Comparison of ENCODE assay signal across 8 mouse cellular contexts in genomic region chr5:67096378-67096771, GRCm38 (mm10). TPM values are rescaled to one million over a fixed set of nuclear protein-coding genes. Genes with fewer than 3 reads are reported as not detected.
DNase-seq lines count a peak whose midpoint lies in the region; ATAC-seq and TF ChIP-seq lines count a peak whose summit lies in the region.

No protein-coding gene starts in this region.

- 2% methylated on average over 28 of the region's 28 CpGs for WGBS in lung, adult 2 months
- under 1% methylated on average over 28 of the region's 28 CpGs for WGBS in embryonic facial prominence, embryonic 15.5 days
- WGBS in intestine, embryonic 16.5 days = under 1% methylated on average over 27 of the region's 28 CpGs
- 2% methylated on average over 27 of the region's 28 CpGs for WGBS in midbrain, embryonic 11.5 days

- H3K4me1 ChIP-seq in lung, adult 2 months (ENCODE audit: control insufficient read depth, insufficient read depth, low read length) = no peaks in the 10 kb centered on the region
- H3K4me1 ChIP-seq in embryonic facial prominence, embryonic 15.5 days = peaks cover 9% of the 10 kb centered on the region
- H3K4me1 ChIP-seq in intestine, embryonic 16.5 days (ENCODE audit: control insufficient read depth, insufficient read depth, low read length) = peaks cover 6% of the 10 kb centered on the region; the same call in 1 of the 2 replicates
- H3K4me1 ChIP-seq in midbrain, embryonic 11.5 days (ENCODE audit: control insufficient read depth, insufficient read depth, low read length) = peaks cover 4% of the 10 kb centered on the region

- H3K4me2 ChIP-seq in embryonic facial prominence, embryonic 15.5 days (replicated peaks) = peak overlapping the region; percentile 50
- peak overlapping the region; percentile 48 for H3K4me2 ChIP-seq in intestine, embryonic 16.5 days (ENCODE audit: low read depth, low read length)
- peak overlapping the region; percentile 49 for H3K4me2 ChIP-seq in midbrain, embryonic 11.5 days

- no peak overlapping the region for H3K27ac ChIP-seq in embryonic facial prominence, embryonic 15.5 days (replicated peaks)
- H3K27ac ChIP-seq in intestine, embryonic 16.5 days (ENCODE audit: low read length) = peak overlapping the region; percentile 13
- H3K27ac ChIP-seq in midbrain, embryonic 11.5 days (ENCODE audit: low read depth, low read length) = no peak overlapping the region

- peaks cover 92% of the 10 kb centered on the region for H3K27me3 ChIP-seq in embryonic facial prominence, embryonic 15.5 days
- H3K27me3 ChIP-seq in intestine, embryonic 16.5 days (replicated peaks; ENCODE audit: control insufficient read depth, insufficient read depth, low read length) = peaks cover 73% of the 10 kb centered on the region
- H3K27me3 ChIP-seq in midbrain, embryonic 11.5 days (ENCODE audit: control insufficient read depth, insufficient read depth, low read length) = peaks cover 95% of the 10 kb centered on the region

- TF ChIP-seq POLR2A in lung, adult 2 months (IDR thresholded peaks at IDR 0.05; ENCODE audit: borderline replicate concordance, extremely low read depth, low read depth, low read length) = no peak

- no peak for TF ChIP-seq CTCF in lung, adult 2 months (IDR thresholded peaks at IDR 0.05; ENCODE audit: insufficient read depth, low read length)

- ATAC-seq in embryonic facial prominence, embryonic 15.5 days (ENCODE audit: insufficient number of reproducible peaks, low FRiP score, low TSS enrichment, low read depth) = no peak
- no peak for ATAC-seq in intestine, embryonic 16.5 days
- no peak for ATAC-seq in midbrain, embryonic 11.5 days (ENCODE audit: low FRiP score)

- no peaks in the 10 kb centered on the region for H3K36me3 ChIP-seq in embryonic facial prominence, embryonic 15.5 days
- no peaks in the 10 kb centered on the region for H3K36me3 ChIP-seq in intestine, embryonic 16.5 days (ENCODE audit: control insufficient read depth, insufficient read depth, low read length)
- no peaks in the 10 kb centered on the region for H3K36me3 ChIP-seq in midbrain, embryonic 11.5 days (ENCODE audit: control insufficient read depth, insufficient read depth, low read length)

- peak; percentile 36 for DNase-seq in lung, adult 2 months
- no peak for DNase-seq in lung, postnatal 14 days
- peak; percentile 96 for DNase-seq in midbrain, embryonic 11.5 days (ENCODE audit: low spot score, missing footprints)
- DNase-seq in thymus, adult 18-20 months = no peak
- DNase-seq in spleen, adult 18-20 months = no peak
- DNase-seq in right cerebral cortex, postnatal 10 days (ENCODE audit: low spot score in 2 of 2) = no peak

- no peaks in the 10 kb centered on the region for H3K9me3 ChIP-seq in embryonic facial prominence, embryonic 15.5 days (replicated peaks)
- H3K9me3 ChIP-seq in intestine, embryonic 16.5 days (ENCODE audit: control insufficient read depth, low read length) = no peaks in the 10 kb centered on the region
- H3K9me3 ChIP-seq in midbrain, embryonic 11.5 days (ENCODE audit: control insufficient read depth, low read length) = no peaks in the 10 kb centered on the region

- H3K4me3 ChIP-seq in lung, adult 2 months (replicated peaks; ENCODE audit: extremely low read depth, low read depth, low read length) = no peak overlapping the region
- peak overlapping the region; percentile 34 for H3K4me3 ChIP-seq in embryonic facial prominence, embryonic 15.5 days (replicated peaks)
- H3K4me3 ChIP-seq in intestine, embryonic 16.5 days (ENCODE audit: low read length) = peak overlapping the region; percentile 45
- peak overlapping the region; percentile 25 for H3K4me3 ChIP-seq in midbrain, embryonic 11.5 days (ENCODE audit: low read depth, low read length)

- H3K9ac ChIP-seq in embryonic facial prominence, embryonic 15.5 days = no peak overlapping the region
- H3K9ac ChIP-seq in intestine, embryonic 16.5 days (ENCODE audit: low read depth, low read length) = peak overlapping the region; percentile 48; the same call in 1 of the 2 replicates
- H3K9ac ChIP-seq in midbrain, embryonic 11.5 days (ENCODE audit: low read length) = peak overlapping the region; percentile 32; the same call in 1 of the 2 replicates

RNA-seq across cellular contexts. Expression of gene Phox2b, which starts 2.7 kb away (rescaled TPM):
- polyA plus RNA-seq in lung, adult 2 months (2012; rRNA removed) = 0.05 TPM in 2 replicates
- polyA plus RNA-seq in embryonic facial prominence, embryonic 15.5 days (2015; fragmentation: Nextera tagmentation; extraction: Ambion mirVana) = 0.20 and 0.23 TPM in 2 replicates
- 13.8 and 15.9 TPM in 2 replicates for polyA plus RNA-seq in intestine, embryonic 16.5 days (2015; fragmentation: Nextera tagmentation; extraction: Ambion mirVana)
- 2.5 and 2.8 TPM in 2 replicates for polyA plus RNA-seq in midbrain, embryonic 11.5 days (2014; fragmentation: Nextera tagmentation; extraction: Ambion mirVana)

Comparison
In these comparisons a context has a peak if more than half of its experiments do, and no peak if none do; other contexts are left out.
1. DNase-seq: peak in lung, adult 2 months (single experiment) and midbrain, embryonic 11.5 days (single experiment); none in lung, postnatal 14 days (single experiment), thymus, adult 18-20 months (0 of 2), spleen, adult 18-20 months (0 of 2) and right cerebral cortex, postnatal 10 days (0 of 2).
2. Peak in every context shown above with its lines, with median percentiles within 50 percentile points of each other: H3K4me2 ChIP-seq.